Mouse (Mus musculus): ENCODE results near the gene Gsdma.

Gene Gsdma

GRCm38 (mm10) chr11:98681186-98681585 is 17.0 kb downstream of the Gsdma start:
- DNase-seq (ENCODE audit: low spot score): no peak

- peak; percentile 94 for DNase-seq (ENCODE audit: low spot score)
Observed at GRCm38 (mm10) chr11:98681786-98682745, 17.9 kb downstream of the Gsdma start, which contains the start of gene Psmd3. Gene Psmd3 (plus strand): TSS chr11:98682554.

GRCm38 (mm10) chr11:98682811-98683210 is 18.7 kb downstream of the Gsdma start:
- no peak for DNase-seq (ENCODE audit: low spot score)

GRCm38 (mm10) chr11:98685642-98686041 is 21.5 kb downstream of the Gsdma start:
- DNase-seq (ENCODE audit: low spot score): no peak

GRCm38 (mm10) chr11:98686976-98687375 is 22.8 kb downstream of the Gsdma start:
- DNase-seq (ENCODE audit: low spot score): no peak

GRCm38 (mm10) chr11:98688009-98688408 is 23.9 kb downstream of the Gsdma start:
- no peak for DNase-seq (ENCODE audit: low spot score)

GRCm38 (mm10) chr11:98693201-98693600 is 29.1 kb downstream of the Gsdma start:
- no peak for DNase-seq (ENCODE audit: low spot score)

GRCm38 (mm10) chr11:98693746-98694145 is 29.6 kb downstream of the Gsdma start:
- DNase-seq (ENCODE audit: low spot score): no peak

GRCm38 (mm10) chr11:98694301-98694700 is 30.1 kb downstream of the Gsdma start:
- no peak for DNase-seq (ENCODE audit: low spot score)

GRCm38 (mm10) chr11:98695408-98695807 is 31.3 kb downstream of the Gsdma start:
- no peak for DNase-seq (ENCODE audit: low spot score)

- no peak for DNase-seq (ENCODE audit: low spot score)
Observed at GRCm38 (mm10) chr11:98696454-98697216, 32.5 kb downstream of the Gsdma start.

- DNase-seq (ENCODE audit: low spot score): no peak
Observed at GRCm38 (mm10) chr11:98697225-98697624, 33.1 kb downstream of the Gsdma start.

- no peak for DNase-seq (ENCODE audit: low spot score)
Observed at GRCm38 (mm10) chr11:98698849-98699640, 34.9 kb downstream of the Gsdma start.

GRCm38 (mm10) chr11:98699911-98700310 is 35.8 kb downstream of the Gsdma start:
- no peak for DNase-seq (ENCODE audit: low spot score)

- no peak for DNase-seq (ENCODE audit: low spot score)
Observed at GRCm38 (mm10) chr11:98701213-98701670, 37.1 kb downstream of the Gsdma start, which contains the start of gene Csf3. Gene Csf3 (plus strand): TSS chr11:98701263.

- DNase-seq (ENCODE audit: low spot score): no peak
Observed at GRCm38 (mm10) chr11:98702323-98702722, 38.2 kb downstream of the Gsdma start.

- DNase-seq (ENCODE audit: low spot score): no peak
Observed at GRCm38 (mm10) chr11:98705021-98705420, 40.9 kb downstream of the Gsdma start.

GRCm38 (mm10) chr11:98707401-98708281 is 43.5 kb downstream of the Gsdma start:
- DNase-seq (ENCODE audit: low spot score): peak; percentile 53

- DNase-seq (ENCODE audit: low spot score): peak; percentile 42
Observed at GRCm38 (mm10) chr11:98708282-98708956, 44.3 kb downstream of the Gsdma start.

All from ovary, adult 18-20 months (tissue).